Mouse (Mus musculus) liver, embryonic 14.5 days (tissue): ENCODE results near the gene Anxa11. TPM values are rescaled to one million over a fixed set of nuclear protein-coding genes. Genes with fewer than 3 reads are reported as not detected.
"Not testable (repeated sequence)": the region's sequence is repeated elsewhere in the genome, so short reads cannot be mapped to it uniquely, and the experiment has no call there.

Source experiments
- ATAC-seq: fragments of 200-750 bp; cut with Nextera tagmentation; 2 replicates; pipeline ENCODE4 v1.8.0; 2017; ENCODE audit warnings: moderate number of reproducible peaks, mild to moderate bottlenecking, moderate library complexity; ENCODE audit not compliant: insufficient read depth
- DNase-seq, 3 experiments: peaks; one replicate each; pipeline ENCODE4 v3.0.0-alpha.2; 2012 to 2013; ENCODE audit warnings: low read depth in 3 of 3, low spot score in 3 of 3
- H3K27ac ChIP-seq: fragments of 300-500 bp; sonication (generic); 2 replicates; pipeline ENCODE4 v1.5.1; 2014; ENCODE audit warnings: moderate library complexity, mild to moderate bottlenecking, control low read depth, inconsistent platforms
- H3K27me3 ChIP-seq: fragments of 300-500 bp; sonication (generic); 2 replicates; pipeline ENCODE4 v1.6.1; 2014; ENCODE audit warnings: mild to moderate bottlenecking, low read length, moderate library complexity; ENCODE audit not compliant: control insufficient read depth, insufficient read depth
- H3K36me3 ChIP-seq: fragments of 300-500 bp; sonication (generic); replicated peaks from 2 replicates; pipeline ENCODE4 v1.6.1; 2014; ENCODE audit warnings: low read depth; ENCODE audit not compliant: control insufficient read depth, insufficient read depth
- H3K4me1 ChIP-seq, 2 experiments: fragments of 200-500 bp in 1 of 2; fragments of 300-500 bp in 1 of 2; sonication (generic) in 1 of 2; replicated peaks; 2 replicates each; pipeline ENCODE4 v1.6.1; 2012 to 2014; ENCODE audit warnings: antibody characterized with exemption in 1 of 2, inconsistent platforms in 1 of 2, low read length in 1 of 2; ENCODE audit not compliant: control insufficient read depth in 2 of 2, insufficient read depth in 2 of 2
- H3K4me2 ChIP-seq: fragments of 300-500 bp; sonication (generic); 2 replicates; pipeline ENCODE4 v1.6.1; 2014; ENCODE audit warnings: low read depth, mild to moderate bottlenecking, control low read depth, moderate library complexity
- H3K4me3 ChIP-seq, 2 experiments: fragments of 200-500 bp in 1 of 2; fragments of 300-500 bp in 1 of 2; sonication (generic) in 1 of 2; 2 replicates each; pipeline ENCODE4 v1.5.1; 2012 to 2014; ENCODE audit warnings: low read depth in 2 of 2, low read length in 2 of 2, mild to moderate bottlenecking in 2 of 2, control low read depth in 1 of 2, inconsistent platforms in 1 of 2, moderate library complexity in 1 of 2; ENCODE audit not compliant: insufficient read depth in 1 of 2
- H3K9ac ChIP-seq: fragments of 300-500 bp; sonication (generic); replicated peaks from 2 replicates; pipeline ENCODE4 v1.6.1; 2014; ENCODE audit warnings: mild to moderate bottlenecking, control low read depth, moderate library complexity
- H3K9me3 ChIP-seq: fragments of 300-500 bp; sonication (generic); 2 replicates; pipeline ENCODE4 v1.6.1; 2016; ENCODE audit warnings: low read length, mixed read lengths; ENCODE audit not compliant: control insufficient read depth
- CTCF ChIP-seq: IDR thresholded peaks from 2 replicates; pipeline ENCODE4 v1.5.1; 2016; ENCODE audit warnings: antibody characterized with exemption, low read depth, control low read depth
- EP300 ChIP-seq: IDR thresholded peaks from 2 replicates; pipeline ENCODE4 v1.6.1; 2016; ENCODE audit warnings: antibody characterized with exemption, low read depth
- WGBS: fragments of 180-500 bp; shearing (Covaris S2); extraction: QIAGEN DNeasy Blood & Tissue Kit; methylation state at CpG from one replicate; pipeline ENCODE4 v1.1.7; 2014; ENCODE audit not compliant: insufficient replicate concordance; 5-methylcytosine and 5-hydroxymethylcytosine counted together
- polyA plus RNA-seq, 2 experiments: library from polyadenylated mRNA; depleted of rRNA in 1 of 2; stranded (reverse) in 1 of 2; unstranded in 1 of 2; fragments of >200 nt; fragmentation: Nextera tagmentation in 1 of 2; extraction: Ambion mirVana in 1 of 2; gene quantifications; 2 replicates each; pipeline versions ENCODE4 v1.2.1 to v1.2.3; 2012 to 2014

Gene Anxa11
- polyA plus RNA-seq, 2 experiments: 4.9 to 7.2 TPM

DNA sequence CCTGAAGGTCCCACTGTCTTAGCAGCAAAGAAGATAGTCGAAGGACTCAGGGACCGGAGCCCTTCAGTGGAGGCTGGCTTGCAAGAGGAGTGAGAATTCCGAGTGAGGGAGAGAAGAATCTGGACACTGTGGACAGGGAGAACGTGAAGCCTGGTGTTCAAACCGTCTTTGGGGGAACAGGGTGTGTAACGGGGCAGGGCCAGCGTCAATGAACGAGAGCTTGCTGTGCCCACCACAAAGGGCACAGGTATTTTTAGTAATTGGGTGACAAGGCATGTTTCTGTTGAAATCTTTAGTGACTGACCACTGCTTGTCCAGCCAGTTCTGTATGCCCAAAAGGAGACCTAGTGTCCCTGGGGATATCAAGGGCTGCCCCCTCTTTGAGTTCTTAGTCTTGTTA, 4.6 kb downstream of the Anxa11 start:
- Histone ChIP-seq H3K36me3 (no peaks in the 10 kb centered on the region), H3K27me3 (no peaks in the 10 kb centered on the region), H3K4me1 (peaks cover 0 to 6% of the 10 kb centered on the region in 2 experiments; a peak in 3 of 4 replicates), H3K9ac (no peak overlapping the region), H3K9me3 (no peaks in the 10 kb centered on the region), H3K27ac (no peak overlapping the region), H3K4me2 (no peak overlapping the region), H3K4me3 (no peak overlapping the region)
- WGBS: 61% methylated on average over 8 of the region's 8 CpGs
- DNase-seq (no peak), ATAC-seq (no peak)
- TF ChIP-seq CTCF (no peak), EP300 (no peak)

DNA sequence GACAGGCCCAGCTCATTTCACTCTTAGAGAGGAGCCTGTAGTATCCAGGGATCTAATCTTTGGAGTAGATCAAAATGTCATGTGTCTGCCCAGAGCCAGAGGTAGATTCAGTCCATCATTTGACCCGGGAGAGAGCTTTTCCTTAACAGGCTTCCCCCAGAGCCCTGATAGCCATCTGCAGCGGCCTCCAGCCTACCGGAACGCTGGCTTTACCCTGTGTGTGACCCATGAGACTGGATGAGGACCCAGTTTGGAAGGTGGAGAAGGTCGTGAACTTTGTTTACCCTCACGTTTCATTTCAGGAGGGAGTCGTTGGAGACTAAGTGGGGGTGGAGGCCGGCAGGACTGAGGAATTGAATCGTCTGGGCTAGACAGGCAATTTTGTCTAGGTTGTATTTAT, 5.7 kb downstream of the Anxa11 start:
- no peak for ATAC-seq
- Histone ChIP-seq H3K4me1 (peaks cover 0 to 3% of the 10 kb centered on the region in 2 experiments; a peak in 1 of 4 replicates), H3K27me3 (no peaks in the 10 kb centered on the region), H3K4me2 (no peak overlapping the region), H3K4me3 (no peak overlapping the region), H3K36me3 (no peaks in the 10 kb centered on the region), H3K9me3 (no peaks in the 10 kb centered on the region), H3K9ac (no peak overlapping the region), H3K27ac (no peak overlapping the region)
- WGBS: 46% methylated on average over 9 of the region's 9 CpGs
- no peak for DNase-seq
- no peak for TF ChIP-seq EP300
- TF ChIP-seq CTCF: no peak

DNA sequence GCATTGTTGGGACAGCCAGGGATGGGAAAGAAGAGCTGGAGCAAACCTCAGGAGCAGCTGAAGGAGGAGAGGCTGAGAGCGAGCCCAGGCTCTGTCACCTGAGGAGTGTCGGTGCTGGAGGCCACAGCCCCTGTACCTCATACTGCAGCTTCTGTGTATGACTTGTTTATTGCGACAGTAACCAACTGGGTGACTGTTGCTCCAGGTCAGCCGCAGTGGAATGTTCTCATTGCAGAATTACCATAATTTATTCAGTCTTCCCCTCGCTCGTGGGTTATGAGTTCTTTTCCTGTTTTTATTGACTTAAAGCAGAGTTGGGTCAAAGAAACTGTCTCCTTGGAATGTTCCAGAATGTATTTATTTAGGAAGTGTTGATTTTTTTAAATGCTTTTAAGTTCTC, 6.3 kb downstream of the Anxa11 start:
- Histone ChIP-seq H3K27me3 (no peaks in the 10 kb centered on the region), H3K9ac (no peak overlapping the region), H3K4me2 (no peak overlapping the region), H3K4me3 (no peak overlapping the region), H3K36me3 (no peaks in the 10 kb centered on the region), H3K27ac (no peak overlapping the region), H3K4me1 (no peaks in the 10 kb centered on the region; a peak in 1 of 4 replicates), H3K9me3 (no peaks in the 10 kb centered on the region)
- no peak for TF ChIP-seq EP300
- TF ChIP-seq CTCF: no peak
- 77% methylated on average over 6 of the region's 6 CpGs for WGBS
- DNase-seq: no peak
- no peak for ATAC-seq

DNA sequence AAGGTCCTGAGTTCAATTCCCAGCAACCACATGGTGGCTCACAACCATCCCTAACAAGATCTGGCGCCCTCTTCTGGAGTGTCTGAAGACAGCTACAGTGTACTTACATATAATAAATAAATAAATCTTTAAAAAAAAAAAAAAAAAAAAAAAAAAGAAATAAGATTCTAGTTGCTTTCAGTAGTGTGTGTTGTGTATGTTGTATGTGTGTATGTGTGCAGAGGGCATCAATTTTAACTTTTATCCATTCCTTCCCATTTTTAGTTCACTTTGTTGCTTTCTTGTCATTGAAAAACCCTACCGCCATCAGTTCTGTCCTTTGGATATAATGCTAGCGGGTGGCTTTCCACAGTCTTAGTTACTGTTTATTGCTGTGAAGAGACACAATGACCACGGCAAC, 6.8 kb downstream of the Anxa11 start:
- H3K4me3 ChIP-seq, H3K9me3 ChIP-seq, DNase-seq, H3K4me1 ChIP-seq, H3K9ac ChIP-seq, H3K36me3 ChIP-seq, H3K4me2 ChIP-seq, H3K27ac ChIP-seq, ATAC-seq, H3K27me3 ChIP-seq: not testable (repeated sequence)
- 77% methylated on average over 3 of the region's 4 CpGs for WGBS

DNA sequence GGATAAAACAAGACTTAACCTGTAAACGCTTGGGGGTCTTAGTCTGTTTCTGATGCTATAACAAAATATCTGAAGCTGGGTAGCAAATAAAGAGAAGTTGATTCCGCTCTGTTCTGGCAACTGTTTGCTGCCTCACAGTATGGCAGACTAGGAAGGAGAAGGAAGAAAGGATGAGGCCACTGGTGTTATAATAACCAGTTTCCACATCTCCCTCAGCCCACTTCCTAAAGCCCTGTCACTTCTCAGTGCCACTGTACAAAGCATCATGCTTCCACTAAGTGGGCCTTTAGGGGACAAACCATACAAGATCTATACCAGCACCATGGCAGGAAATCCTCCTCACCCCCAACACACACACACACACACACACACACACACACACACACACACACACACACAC, 8.5 kb downstream of the Anxa11 start:
- Histone ChIP-seq H3K27ac (no peak overlapping the region), H3K4me2 (no peak overlapping the region), H3K4me1 (peaks cover 0 to 1% of the 10 kb centered on the region in 2 experiments; a peak in 2 of 4 replicates), H3K4me3 (no peak overlapping the region), H3K9me3 (no peaks in the 10 kb centered on the region), H3K36me3 (no peaks in the 10 kb centered on the region), H3K27me3 (no peaks in the 10 kb centered on the region), H3K9ac (no peak overlapping the region)
- WGBS: 68% methylated on average over 2 of the region's 2 CpGs
- ATAC-seq: no peak
- TF ChIP-seq EP300 (no peak), CTCF (no peak)
- no peak for DNase-seq
